15 mouse cellular contexts compared by ENCODE assay signal in genomic region chr3:8307296-8307695, GRCm38 (mm10).
"Had no signal": no experiment of that assay in that cellular context is flagged by ENCODE, and none has a peak within 500 bp of the region (broad histone marks: within the 10 kb centered on the region; RNA-seq: fewer than 3 reads in every experiment).

No protein-coding gene starts in this region.

- DNase-seq: kidney, adult 2 months; kidney, postnatal 25 days; layer of hippocampus, postnatal 36 days; liver, embryonic 13.5 days; lung, adult 2 months; lung, postnatal 14 days; lung, postnatal 4 days; midbrain, embryonic 14.5 days; retina, postnatal 1 day; thymus, postnatal 25 days had no signal

- H3K27me3 ChIP-seq: liver, embryonic 13.5 days; neural tube, embryonic 13.5 days; stomach, embryonic 15.5 days had no signal

- H3K9ac ChIP-seq: liver, embryonic 13.5 days; neural tube, embryonic 13.5 days; stomach, embryonic 15.5 days had no signal

- H3K4me2 ChIP-seq: liver, embryonic 13.5 days; midbrain, embryonic 11.5 days; neural tube, embryonic 13.5 days; stomach, embryonic 15.5 days had no signal

- H3K27ac ChIP-seq: kidney, postnatal 0 days; left cerebral cortex, adult 2 months; liver, embryonic 13.5 days; neural tube, embryonic 13.5 days; stomach, embryonic 15.5 days had no signal

- H3K4me3 ChIP-seq: left cerebral cortex, adult 2 months; liver, embryonic 13.5 days; neural tube, embryonic 13.5 days; stomach, embryonic 15.5 days had no signal

- H3K9me3 ChIP-seq: liver, embryonic 13.5 days; neural tube, embryonic 13.5 days; stomach, embryonic 15.5 days had no signal

- H3K36me3 ChIP-seq: liver, embryonic 13.5 days; neural tube, embryonic 13.5 days; stomach, embryonic 15.5 days had no signal

- H3K4me1 ChIP-seq: liver, embryonic 13.5 days; stomach, embryonic 15.5 days had no signal
